Mouse (Mus musculus) MEL (cell line): Measurements from ENCODE around the gene Fermt1. TPM values are rescaled to one million over a fixed set of nuclear protein-coding genes. Genes with fewer than 3 reads are reported as not detected.

Experiments used
- DNase-seq: peaks from one replicate; pipeline ENCODE4 v3.0.0; 2011; ENCODE audit warnings: low read depth, low spot score
- H3K27ac ChIP-seq: 2 replicates; pipeline ENCODE4 v1.5.1; 2012; ENCODE audit warnings: low read depth, mild to moderate bottlenecking, control low read depth, low read length, moderate library complexity; ENCODE audit not compliant: control insufficient read depth
- H3K27me3 ChIP-seq, 2 experiments: fragments of 150-350 bp in 1 of 2; sonication (generic) in 1 of 2; 2 replicates each; pipeline ENCODE4 v1.6.1; 2012; ENCODE audit warnings: low read length in 2 of 2, mild to moderate bottlenecking in 2 of 2, improper control_type of control experiment in 1 of 2, moderate library complexity in 1 of 2; ENCODE audit not compliant: insufficient read depth in 2 of 2, control insufficient read depth in 1 of 2
- H3K36me3 ChIP-seq, 2 experiments: 2 replicates each; pipeline ENCODE4 v1.6.1; 2012 to 2014; ENCODE audit warnings: low read length in 2 of 2, improper control_type of control experiment in 1 of 2, inconsistent platforms in 1 of 2, mild to moderate bottlenecking in 1 of 2; ENCODE audit not compliant: insufficient read depth in 2 of 2, control insufficient read depth in 1 of 2
- H3K4me1 ChIP-seq, 2 experiments: fragments of 150-350 bp in 1 of 2; sonication (generic) in 1 of 2; 2 replicates each; pipeline ENCODE4 v1.6.1; 2012; ENCODE audit warnings: low read length in 2 of 2, improper control_type of control experiment in 1 of 2, mild to moderate bottlenecking in 1 of 2; ENCODE audit not compliant: insufficient read depth in 2 of 2, control insufficient read depth in 1 of 2
- H3K4me3 ChIP-seq, 2 experiments: fragments of 150-350 bp in 1 of 2; sonication (generic) in 1 of 2; 2 replicates each; pipeline ENCODE4 v1.5.1; 2012; ENCODE audit warnings: low read depth in 2 of 2, low read length in 2 of 2, mild to moderate bottlenecking in 2 of 2, moderate library complexity in 2 of 2, control low read depth in 1 of 2, improper control_type of control experiment in 1 of 2; ENCODE audit not compliant: control insufficient read depth in 1 of 2, insufficient read depth in 1 of 2
- H3K79me2 ChIP-seq: 2 replicates; pipeline ENCODE4 v1.6.1; 2012; ENCODE audit warnings: mild to moderate bottlenecking, low read length, moderate library complexity; ENCODE audit not compliant: control insufficient read depth, poor library complexity, insufficient read depth
- H3K9ac ChIP-seq: 2 replicates; pipeline ENCODE4 v1.6.1; 2012; ENCODE audit warnings: low read depth, mild to moderate bottlenecking, control low read depth, low read length, moderate library complexity; ENCODE audit not compliant: control insufficient read depth, poor library complexity, severe bottlenecking
- H3K9me3 ChIP-seq: fragments of 150-350 bp; sonication (generic); replicated peaks from 2 replicates; pipeline ENCODE4 v1.6.1; 2012; ENCODE audit warnings: mild to moderate bottlenecking, low read length, improper control_type of control experiment, moderate library complexity; ENCODE audit not compliant: insufficient read depth
- BHLHE40 ChIP-seq: IDR thresholded peaks from 2 replicates; pipeline ENCODE4 v1.6.1; 2012; ENCODE audit warnings: low read depth, mild to moderate bottlenecking, inconsistent platforms, low read length, improper control_type of control experiment, borderline replicate concordance
- CHD1 ChIP-seq: IDR thresholded peaks from 2 replicates; pipeline ENCODE4 v1.6.1; 2012; ENCODE audit warnings: low read depth, mild to moderate bottlenecking, inconsistent platforms, low read length, improper control_type of control experiment
- CTCF ChIP-seq, 3 experiments: IDR thresholded peaks in 2 of 3; conservative IDR thresholded peaks in 1 of 3; 2 replicates each; pipeline ENCODE4 v1.5.1; 2011 to 2012; ENCODE audit warnings: low read length in 3 of 3, low read depth in 2 of 3, mild to moderate bottlenecking in 2 of 3, improper control_type of control experiment in 1 of 3, inconsistent platforms in 1 of 3, mixed read lengths in 1 of 3, moderate library complexity in 1 of 3; ENCODE audit not compliant: control insufficient read depth in 1 of 3, insufficient read depth in 1 of 3, poor library complexity in 1 of 3, severe bottlenecking in 1 of 3
- E2F4 ChIP-seq: IDR thresholded peaks from 2 replicates; pipeline ENCODE4 v1.6.1; 2011; ENCODE audit warnings: low read depth, low read length, improper control_type of control experiment, borderline replicate concordance
- EP300 ChIP-seq, 2 experiments: IDR thresholded peaks; 2 replicates each; pipeline ENCODE4 v1.6.1; 2011; ENCODE audit warnings: improper control_type of control experiment in 2 of 2, low read length in 2 of 2, low read depth in 1 of 2, mild to moderate bottlenecking in 1 of 2
- HCFC1 ChIP-seq: IDR thresholded peaks from 2 replicates; pipeline ENCODE4 v1.6.1; 2012; ENCODE audit warnings: low read depth, mild to moderate bottlenecking, inconsistent platforms, low read length, improper control_type of control experiment, moderate library complexity
- MAX ChIP-seq: IDR thresholded peaks from 2 replicates; pipeline ENCODE4 v1.6.1; 2011; ENCODE audit warnings: low read length, improper control_type of control experiment
- MAZ ChIP-seq: IDR thresholded peaks from 2 replicates; pipeline ENCODE4 v1.6.1; 2012; ENCODE audit warnings: low read depth, mild to moderate bottlenecking, inconsistent platforms, low read length, improper control_type of control experiment
- MEF2A ChIP-seq: IDR thresholded peaks from 2 replicates; pipeline ENCODE4 v1.6.1; 2014; ENCODE audit warnings: low read depth, mild to moderate bottlenecking, inconsistent platforms, low read length, improper control_type of control experiment; ENCODE audit not compliant: poor library complexity, insufficient replicate concordance, severe bottlenecking; ENCODE audit errors: extremely low read depth
- NELFE ChIP-seq: IDR thresholded peaks from 2 replicates; pipeline ENCODE4 v1.6.1; 2011; ENCODE audit warnings: low read depth, low read length, improper control_type of control experiment
- NRF1 ChIP-seq: IDR thresholded peaks from 2 replicates; pipeline ENCODE4 v1.6.1; 2014; ENCODE audit warnings: low read depth, mild to moderate bottlenecking, inconsistent platforms, low read length, improper control_type of control experiment, moderate library complexity; ENCODE audit not compliant: poor library complexity, insufficient read depth, severe bottlenecking
- POLR2AphosphoS2 ChIP-seq: IDR thresholded peaks from 2 replicates; pipeline ENCODE4 v1.6.1; 2011; ENCODE audit warnings: low read length, improper control_type of control experiment
- RAD21 ChIP-seq: IDR thresholded peaks from 2 replicates; pipeline ENCODE4 v1.6.1; 2011; ENCODE audit warnings: mild to moderate bottlenecking, low read depth, low read length, improper control_type of control experiment
- RCOR1 ChIP-seq: IDR thresholded peaks from 2 replicates; pipeline ENCODE4 v1.6.1; 2012; ENCODE audit warnings: low read depth, mild to moderate bottlenecking, inconsistent platforms, low read length, improper control_type of control experiment
- SIN3A ChIP-seq: IDR thresholded peaks from 2 replicates; pipeline ENCODE4 v1.6.1; 2012; ENCODE audit warnings: low read length, improper control_type of control experiment, inconsistent platforms
- SMC3 ChIP-seq: IDR thresholded peaks from 2 replicates; pipeline ENCODE4 v1.6.1; 2011; ENCODE audit warnings: low read depth, low read length, improper control_type of control experiment
- TBP ChIP-seq: IDR thresholded peaks from 2 replicates; pipeline ENCODE4 v1.8.0; 2011; ENCODE audit warnings: low read depth, low read length, improper control_type of control experiment
- TCF12 ChIP-seq: IDR thresholded peaks from 2 replicates; pipeline ENCODE4 v1.6.1; 2014; ENCODE audit warnings: low read depth, mild to moderate bottlenecking, inconsistent platforms, low read length, improper control_type of control experiment, moderate library complexity
- UBTF ChIP-seq: IDR thresholded peaks from 2 replicates; pipeline ENCODE4 v1.6.1; 2012; ENCODE audit warnings: low read depth, mild to moderate bottlenecking, inconsistent platforms, low read length, improper control_type of control experiment, moderate library complexity, borderline replicate concordance; ENCODE audit not compliant: insufficient read depth
- USF2 ChIP-seq, 2 experiments: IDR thresholded peaks; 2 replicates each; pipeline ENCODE4 v1.6.1; 2011 to 2012; ENCODE audit warnings: improper control_type of control experiment in 2 of 2, low read length in 2 of 2, borderline replicate concordance in 1 of 2, inconsistent platforms in 1 of 2, low read depth in 1 of 2, mild to moderate bottlenecking in 1 of 2; ENCODE audit not compliant: insufficient read depth in 1 of 2
- ZC3H11A ChIP-seq: IDR thresholded peaks from 2 replicates; pipeline ENCODE4 v1.6.1; 2012; ENCODE audit warnings: low read depth, mild to moderate bottlenecking, inconsistent platforms, low read length, improper control_type of control experiment
- polyA plus RNA-seq, 2 experiments: library from polyadenylated mRNA; stranded (reverse) in 1 of 2; unstranded in 1 of 2; fragments of >175 nt in 1 of 2; fragments of >200 nt in 1 of 2; gene quantifications; 2 replicates each; pipeline versions ENCODE4 v1.2.1 to v1.2.4; 2012; ENCODE audit warnings: low replicate concordance in 2 of 2, low read depth in 1 of 2; ENCODE audit not compliant: insufficient read length in 2 of 2, insufficient read depth in 1 of 2, missing spikeins in 1 of 2
- total RNA-seq: library from RNA; depleted of rRNA; stranded (reverse); fragments of 300-350 nt; gene quantifications from 2 replicates; pipeline ENCODE4 v1.2.3, GENCODE M21; 2012

Fermt1 gene
- total and polyA plus RNA-seq, 3 experiments: not detected

- no peak for DNase-seq
- no peak overlapping the region for H3K27ac ChIP-seq
- H3K4me3 ChIP-seq: no peak overlapping the region
- H3K9me3 ChIP-seq: no peaks in the 10 kb centered on the region
- H3K36me3 ChIP-seq: no peaks in the 10 kb centered on the region
- no peak overlapping the region for H3K9ac ChIP-seq
- no peaks in the 10 kb centered on the region for H3K79me2 ChIP-seq
- no peak for TF ChIP-seq SMC3
- no peak for TF ChIP-seq TCF12
- no peak for TF ChIP-seq RCOR1
- no peak for TF ChIP-seq SIN3A
- no peak for TF ChIP-seq NRF1
- TF ChIP-seq NELFE: no peak
- TF ChIP-seq ZC3H11A: no peak
- no peak for TF ChIP-seq HCFC1
- no peak for TF ChIP-seq RAD21
- TF ChIP-seq USF2 (IDR thresholded peaks at IDR 0.05; ENCODE audit: borderline replicate concordance in 1 of 2, insufficient read depth in 1 of 2, low read depth in 1 of 2, low read length in 2 of 2): no peak
- TF ChIP-seq UBTF: no peak
- no peak for TF ChIP-seq E2F4
- TF ChIP-seq TBP: no peak
- TF ChIP-seq CTCF (IDR thresholded peaks at IDR 0.05 in 2 of 3, conservative IDR thresholded peaks at IDR 0.05 in 1 of 3; ENCODE audit: control insufficient read depth in 1 of 3, insufficient read depth in 1 of 3, low read depth in 2 of 3, low read length in 3 of 3, poor library complexity in 1 of 3, severe bottlenecking in 1 of 3): no peak
- no peak for TF ChIP-seq POLR2AphosphoS2
- TF ChIP-seq BHLHE40: no peak
- TF ChIP-seq EP300 (IDR thresholded peaks at IDR 0.05; ENCODE audit: low read depth in 1 of 2, low read length in 2 of 2): no peak
- H3K27me3 ChIP-seq: no peaks in the 10 kb centered on the region
- H3K4me1 ChIP-seq: no peaks in the 10 kb centered on the region
These were observed 61.3 kb downstream of the Fermt1 start for GRCm38 (mm10) chr2:132884303-132884967.

DNA sequence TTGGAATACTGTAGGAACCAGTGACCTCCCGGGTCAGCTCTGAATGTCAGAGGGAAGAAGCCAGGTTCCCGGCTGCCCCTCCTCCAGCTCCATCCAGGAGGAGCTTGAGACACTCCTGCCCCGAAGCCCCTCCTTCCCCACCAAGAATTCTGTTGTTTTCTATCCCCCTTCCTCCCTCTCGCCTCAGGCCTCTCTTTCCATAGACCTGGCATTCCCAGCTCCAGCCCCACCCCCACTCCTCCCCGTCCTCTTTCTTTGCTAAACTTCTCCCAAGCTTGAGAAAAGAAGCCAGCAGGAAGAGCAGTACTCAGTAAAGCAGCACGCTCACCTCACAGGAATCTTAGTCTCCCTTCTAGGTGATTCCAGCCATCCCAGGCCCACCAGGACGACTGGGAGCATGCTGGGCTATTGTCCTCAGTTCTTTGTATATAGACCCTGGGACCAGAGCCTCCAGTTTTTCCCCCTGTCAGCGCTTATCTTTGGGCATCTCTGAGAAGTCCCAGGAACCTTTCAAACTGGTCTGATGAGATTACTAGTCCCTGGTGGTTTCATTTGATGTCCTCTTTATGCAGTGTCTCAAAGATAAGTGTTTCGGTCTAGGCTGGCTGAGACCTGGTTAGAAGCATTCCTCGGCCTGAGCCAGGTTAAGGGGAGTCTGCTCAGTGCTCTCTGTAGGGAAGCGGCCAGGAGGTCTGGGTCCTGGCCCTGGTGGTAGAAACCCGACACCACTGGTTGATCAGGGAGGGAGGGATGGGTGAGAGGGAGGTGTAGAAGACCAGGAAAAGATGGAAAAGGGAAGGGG, 64.7 kb downstream of the Fermt1 start, which contains the start of gene Lrrn4:
Lrrn4 (minus strand) TSS at position 48 of the 802 bp plus-strand sequence.
- Histone ChIP-seq H3K9ac (no peak within 1 kb of the TSS), H3K27me3 (no peaks in the 10 kb centered on the region), H3K4me1 (no peaks in the 10 kb centered on the region), H3K79me2 (no peaks in the 10 kb centered on the region), H3K36me3 (no peaks in the 10 kb centered on the region), H3K27ac (no peak within 1 kb of the TSS), H3K4me3 (no peak within 1 kb of the TSS), H3K9me3 (no peaks in the 10 kb centered on the region)
- DNase-seq: no peak
- TF ChIP-seq EP300 (IDR thresholded peaks at IDR 0.05; ENCODE audit: low read depth in 1 of 2, low read length in 2 of 2): no peak
- TF ChIP-seq CHD1: no peak
- TF ChIP-seq TCF12: no peak
- TF ChIP-seq MEF2A: no peak
- no peak for TF ChIP-seq RCOR1
- TF ChIP-seq E2F4: no peak
- no peak for TF ChIP-seq USF2 (IDR thresholded peaks at IDR 0.05; ENCODE audit: borderline replicate concordance in 1 of 2, insufficient read depth in 1 of 2, low read depth in 1 of 2, low read length in 2 of 2)
- no peak for TF ChIP-seq ZC3H11A
- TF ChIP-seq MAX: no peak
- no peak for TF ChIP-seq MAZ
- TF ChIP-seq NELFE: no peak
